Mouse (Mus musculus) megakaryocyte, embryonic 14.5 days (primary cell): ENCODE measurements at regions not wholly inside any gene's neighbourhood (a gene's known extent, or its start where the extent isn't known, plus 50 kb on each side); places are given as distances from the start of the nearest gene placed in this dataset.

ENCODE experiments used
- FLI1 ChIP-seq: IDR thresholded peaks from 2 replicates; pipeline ENCODE4 v1.6.1; 2012; ENCODE audit warnings: low read length, inconsistent platforms, mixed read lengths
- GATA1 ChIP-seq: IDR thresholded peaks from 3 replicates; pipeline ENCODE4 v1.6.1; 2012; ENCODE audit warnings: mixed read lengths, low read length, inconsistent platforms, borderline replicate concordance

DNA sequence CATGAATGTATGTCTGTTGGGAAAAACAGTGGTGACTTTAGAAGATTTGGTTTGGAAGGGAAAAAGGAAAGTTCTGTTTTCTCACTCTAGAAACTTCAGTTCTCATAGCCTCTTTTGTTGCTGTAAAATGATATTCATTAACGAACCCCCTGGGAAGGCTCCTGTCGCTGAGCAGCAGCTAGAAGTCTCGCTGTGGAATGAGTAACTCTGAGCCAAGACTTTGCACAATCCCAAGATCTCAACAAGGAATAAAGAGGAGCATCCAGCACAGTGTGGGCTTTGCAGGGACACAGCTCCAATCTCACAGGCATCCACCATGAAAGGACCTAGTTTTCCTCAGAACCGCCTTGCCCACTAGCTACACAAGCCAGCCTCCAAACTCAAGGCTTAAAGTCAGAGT, 233.8 kb upstream of the Pabpc6 start:
- TF ChIP-seq GATA1 (no peak), FLI1 (no peak)
